Mouse (Mus musculus): ENCODE results near the gene Arl6ip6. TPM values are rescaled to one million over a fixed set of nuclear protein-coding genes. Genes with fewer than 3 reads are reported as not detected.

Arl6ip6 gene
- polyA plus RNA-seq (2016; fragmentation: Nextera tagmentation; extraction: Ambion mirVana), result 35.1 and 37.4 TPM in 2 replicates

GRCm38 (mm10) chr2:53191523-53192220 lies at the start of gene Arl6ip6:
TSS of gene Arl6ip6 (plus strand) at chr2:53191726.
- Histone ChIP-seq H3K27ac (ENCODE audit: poor library complexity, severe bottlenecking) (peak within 1 kb of the TSS; percentile 96), H3K27me3 (replicated peaks) (no peaks in the 10 kb centered on the region), H3K9ac (peak within 1 kb of the TSS; percentile 90), H3K4me2 (peak within 1 kb of the TSS; percentile 76), H3K36me3 (peaks cover 21% of the 10 kb centered on the region), H3K4me3 (peak within 1 kb of the TSS; percentile 92), H3K9me3 (replicated peaks) (no peaks in the 10 kb centered on the region), H3K4me1 (replicated peaks) (peaks cover 11% of the 10 kb centered on the region)
- under 1% methylated on average over 81 of the region's 82 CpGs for WGBS
- peak; percentile 93 for ATAC-seq (ENCODE audit: insufficient number of reproducible peaks, low FRiP score)

- Histone ChIP-seq H3K9ac (no peak overlapping the region), H3K9me3 (replicated peaks) (no peaks in the 10 kb centered on the region), H3K4me2 (no peak overlapping the region), H3K27ac (ENCODE audit: poor library complexity, severe bottlenecking) (no peak overlapping the region), H3K27me3 (replicated peaks) (no peaks in the 10 kb centered on the region), H3K36me3 (peaks cover 40% of the 10 kb centered on the region), H3K4me1 (replicated peaks) (no peaks in the 10 kb centered on the region), H3K4me3 (no peak overlapping the region)
- ATAC-seq (ENCODE audit: insufficient number of reproducible peaks, low FRiP score), result no peak
Observed at GRCm38 (mm10) chr2:53146852-53147251, 44.7 kb upstream of the Arl6ip6 start.

GRCm38 (mm10) chr2:53173966-53174365 lies 17.6 kb upstream of the Arl6ip6 start:
- H3K4me3 ChIP-seq, result no peak overlapping the region
- H3K27ac ChIP-seq (ENCODE audit: poor library complexity, severe bottlenecking), result no peak overlapping the region
- no peaks in the 10 kb centered on the region for H3K9me3 ChIP-seq (replicated peaks)
- peaks cover 17% of the 10 kb centered on the region for H3K36me3 ChIP-seq
- H3K4me2 ChIP-seq, result no peak overlapping the region
- no peaks in the 10 kb centered on the region for H3K27me3 ChIP-seq (replicated peaks)
- ATAC-seq (ENCODE audit: insufficient number of reproducible peaks, low FRiP score), result no peak
- no peaks in the 10 kb centered on the region for H3K4me1 ChIP-seq (replicated peaks)
- no peak overlapping the region for H3K9ac ChIP-seq

GRCm38 (mm10) chr2:53178966-53179365 lies 12.6 kb upstream of the Arl6ip6 start:
- Histone ChIP-seq H3K9ac (no peak overlapping the region), H3K4me2 (no peak overlapping the region), H3K27me3 (replicated peaks) (no peaks in the 10 kb centered on the region), H3K4me3 (no peak overlapping the region), H3K36me3 (peaks cover 12% of the 10 kb centered on the region), H3K4me1 (replicated peaks) (0 out of 2 replicates have a peak, but pooled peaks cover 3% of the 10 kb centered on the region), H3K9me3 (replicated peaks) (no peaks in the 10 kb centered on the region), H3K27ac (ENCODE audit: poor library complexity, severe bottlenecking) (no peak overlapping the region)
- no peak for ATAC-seq (ENCODE audit: insufficient number of reproducible peaks, low FRiP score)
- 88% methylated on average over 3 of the region's 3 CpGs for WGBS

GRCm38 (mm10) chr2:53179876-53180275 lies 11.7 kb upstream of the Arl6ip6 start:
- no peaks in the 10 kb centered on the region for H3K27me3 ChIP-seq (replicated peaks)
- no peak overlapping the region for H3K9ac ChIP-seq
- no peak for ATAC-seq (ENCODE audit: insufficient number of reproducible peaks, low FRiP score)
- H3K4me1 ChIP-seq (replicated peaks), result 0 out of 2 replicates have a peak, but pooled peaks cover 3% of the 10 kb centered on the region
- H3K4me3 ChIP-seq, result no peak overlapping the region
- H3K36me3 ChIP-seq, result peaks cover 8% of the 10 kb centered on the region
- no peak overlapping the region for H3K27ac ChIP-seq (ENCODE audit: poor library complexity, severe bottlenecking)
- no peaks in the 10 kb centered on the region for H3K9me3 ChIP-seq (replicated peaks)
- no peak overlapping the region for H3K4me2 ChIP-seq

GRCm38 (mm10) chr2:53189811-53190210 lies 1.7 kb upstream of the Arl6ip6 start:
- Histone ChIP-seq H3K4me3 (peak overlapping the region; percentile 27), H3K27ac (ENCODE audit: poor library complexity, severe bottlenecking) (no peak overlapping the region), H3K4me2 (peak overlapping the region; percentile 58), H3K9me3 (replicated peaks) (no peaks in the 10 kb centered on the region), H3K9ac (0 out of 2 replicates have a peak overlapping the region, but pooled peaks have one; percentile 37), H3K4me1 (replicated peaks) (peaks cover 11% of the 10 kb centered on the region), H3K27me3 (replicated peaks) (no peaks in the 10 kb centered on the region), H3K36me3 (peaks cover 7% of the 10 kb centered on the region)
- WGBS, result 69% methylated on average over 3 of the region's 3 CpGs
- ATAC-seq (ENCODE audit: insufficient number of reproducible peaks, low FRiP score), result no peak

GRCm38 (mm10) chr2:53190684-53191511 lies 628 bp upstream of the Arl6ip6 start, which contains the start of gene Prpf40a:
TSS of gene Prpf40a (minus strand) at chr2:53191284.
- peaks cover 16% of the 10 kb centered on the region for H3K36me3 ChIP-seq
- peak within 1 kb of the TSS; percentile 96 for H3K27ac ChIP-seq (ENCODE audit: poor library complexity, severe bottlenecking)
- under 1% methylated on average over 53 of the region's 53 CpGs for WGBS
- H3K4me1 ChIP-seq (replicated peaks), result peaks cover 11% of the 10 kb centered on the region
- H3K4me3 ChIP-seq, result peak within 1 kb of the TSS; percentile 92
- peak within 1 kb of the TSS; percentile 76 for H3K4me2 ChIP-seq
- H3K9ac ChIP-seq, result peak within 1 kb of the TSS; percentile 90
- H3K9me3 ChIP-seq (replicated peaks), result no peaks in the 10 kb centered on the region
- no peaks in the 10 kb centered on the region for H3K27me3 ChIP-seq (replicated peaks)
- ATAC-seq (ENCODE audit: insufficient number of reproducible peaks, low FRiP score), result peak; percentile 98

GRCm38 (mm10) chr2:53192386-53192785 lies 860 bp downstream of the Arl6ip6 start:
- ATAC-seq (ENCODE audit: insufficient number of reproducible peaks, low FRiP score), result peak; percentile 0; the same call in 1 of the 2 replicates

GRCm38 (mm10) chr2:53196431-53196830 lies 4.9 kb downstream of the Arl6ip6 start:
- no peak overlapping the region for H3K4me2 ChIP-seq
- WGBS, result 94% methylated on average over 10 of the region's 10 CpGs
- peaks cover 29% of the 10 kb centered on the region for H3K36me3 ChIP-seq
- no peak overlapping the region for H3K9ac ChIP-seq
- no peak overlapping the region for H3K4me3 ChIP-seq
- H3K27me3 ChIP-seq (replicated peaks), result no peaks in the 10 kb centered on the region
- no peak overlapping the region for H3K27ac ChIP-seq (ENCODE audit: poor library complexity, severe bottlenecking)
- H3K9me3 ChIP-seq (replicated peaks), result no peaks in the 10 kb centered on the region
- H3K4me1 ChIP-seq (replicated peaks), result peaks cover 9% of the 10 kb centered on the region
- ATAC-seq (ENCODE audit: insufficient number of reproducible peaks, low FRiP score), result no peak

More at GRCm38 (mm10) chr2:53192386-53192785, 860 bp downstream of the Arl6ip6 start:
- no peaks in the 10 kb centered on the region for H3K27me3 ChIP-seq (replicated peaks)
- no peaks in the 10 kb centered on the region for H3K9me3 ChIP-seq (replicated peaks)
- H3K4me3 ChIP-seq, result peak overlapping the region; percentile 92
- H3K4me1 ChIP-seq (replicated peaks), result peaks cover 11% of the 10 kb centered on the region
- peaks cover 26% of the 10 kb centered on the region for H3K36me3 ChIP-seq
- peak overlapping the region; percentile 96 for H3K27ac ChIP-seq (ENCODE audit: poor library complexity, severe bottlenecking)
- WGBS, result under 1% methylated on average over 20 of the region's 20 CpGs
- H3K9ac ChIP-seq, result peak overlapping the region; percentile 88
- peak overlapping the region; percentile 76 for H3K4me2 ChIP-seq

GRCm38 (mm10) chr2:53199203-53199602 lies 7.7 kb downstream of the Arl6ip6 start:
- Histone ChIP-seq H3K4me1 (replicated peaks) (peaks cover 4% of the 10 kb centered on the region), H3K27ac (ENCODE audit: poor library complexity, severe bottlenecking) (no peak overlapping the region), H3K4me3 (no peak overlapping the region), H3K9me3 (replicated peaks) (no peaks in the 10 kb centered on the region), H3K4me2 (no peak overlapping the region), H3K27me3 (replicated peaks) (no peaks in the 10 kb centered on the region), H3K36me3 (peaks cover 33% of the 10 kb centered on the region), H3K9ac (no peak overlapping the region)
- WGBS, result 89% methylated on average over 1 of the region's 1 CpGs
- no peak for ATAC-seq (ENCODE audit: insufficient number of reproducible peaks, low FRiP score)

GRCm38 (mm10) chr2:53200164-53200885 lies 8.8 kb downstream of the Arl6ip6 start:
- ATAC-seq (ENCODE audit: insufficient number of reproducible peaks, low FRiP score), result no peak
- Histone ChIP-seq H3K4me1 (replicated peaks) (peaks cover 4% of the 10 kb centered on the region), H3K9me3 (replicated peaks) (no peaks in the 10 kb centered on the region), H3K9ac (no peak overlapping the region), H3K36me3 (peaks cover 28% of the 10 kb centered on the region), H3K27ac (ENCODE audit: poor library complexity, severe bottlenecking) (no peak overlapping the region), H3K4me3 (no peak overlapping the region), H3K27me3 (replicated peaks) (no peaks in the 10 kb centered on the region), H3K4me2 (no peak overlapping the region)
- 75% methylated on average over 4 of the region's 4 CpGs for WGBS
